Mouse (Mus musculus) ovary, postnatal 36 days (tissue): ENCODE measurements around the gene Defb21.

Source experiments
- DNase-seq: peaks from one replicate; pipeline ENCODE4 v3.0.0; 2022; ENCODE audit warnings: low spot score, mixed read lengths

The Defb21 gene

GRCm38 (mm10) chr2:152572114-152572794, at the start of gene Defb21:
TSS of gene Defb21 (plus strand) at chr2:152572744.
- DNase-seq, result no peak

GRCm38 (mm10) chr2:152539944-152540710, 32.4 kb upstream of the Defb21 start, which contains the start of gene Defb29:
TSS of gene Defb29 (minus strand) at chr2:152540098.
- no peak for DNase-seq

GRCm38 (mm10) chr2:152541979-152542378, 30.6 kb upstream of the Defb21 start:
- DNase-seq, result no peak

GRCm38 (mm10) chr2:152542897-152543296, 29.6 kb upstream of the Defb21 start:
- no peak for DNase-seq

GRCm38 (mm10) chr2:152543478-152543877, 29.1 kb upstream of the Defb21 start:
- no peak for DNase-seq

- peak; percentile 67 for DNase-seq
Observed at GRCm38 (mm10) chr2:152544691-152545090, 27.9 kb upstream of the Defb21 start.

GRCm38 (mm10) chr2:152548124-152548523, 24.4 kb upstream of the Defb21 start:
- no peak for DNase-seq

GRCm38 (mm10) chr2:152553774-152554423, 18.6 kb upstream of the Defb21 start:
- DNase-seq, result peak; percentile 60

- no peak for DNase-seq
Observed at GRCm38 (mm10) chr2:152556655-152557054, 15.9 kb upstream of the Defb21 start.

- DNase-seq, result no peak
Observed at GRCm38 (mm10) chr2:152569038-152569437, 3.5 kb upstream of the Defb21 start, which contains the start of gene Gm17416. TSS of gene Gm17416 (plus strand) at chr2:152569338.

GRCm38 (mm10) chr2:152569881-152570280, 2.7 kb upstream of the Defb21 start:
- no peak for DNase-seq

- no peak for DNase-seq
Observed at GRCm38 (mm10) chr2:152570313-152570712, 2.2 kb upstream of the Defb21 start.

- no peak for DNase-seq
Observed at GRCm38 (mm10) chr2:152573484-152573883, 940 bp downstream of the Defb21 start.

- DNase-seq, result peak; percentile 41
Observed at GRCm38 (mm10) chr2:152580107-152580506, 7.6 kb downstream of the Defb21 start, which contains the start of gene Defb19. TSS of gene Defb19 (minus strand) at chr2:152580312.

GRCm38 (mm10) chr2:152580612-152581011, 8.1 kb downstream of the Defb21 start:
- DNase-seq, result peak; percentile 25

- no peak for DNase-seq
Observed at GRCm38 (mm10) chr2:152586926-152587560, 14.5 kb downstream of the Defb21 start.

GRCm38 (mm10) chr2:152588450-152588849, 15.9 kb downstream of the Defb21 start:
- no peak for DNase-seq

GRCm38 (mm10) chr2:152589021-152589420, 16.5 kb downstream of the Defb21 start:
- DNase-seq, result no peak

GRCm38 (mm10) chr2:152599299-152599698, 26.8 kb downstream of the Defb21 start, which contains the start of gene Defb45:
TSS of gene Defb45 (minus strand) at chr2:152599399.
- DNase-seq, result no peak

- no peak for DNase-seq
Observed at GRCm38 (mm10) chr2:152600076-152600475, 27.5 kb downstream of the Defb21 start.

GRCm38 (mm10) chr2:152601275-152601960, 28.9 kb downstream of the Defb21 start:
- no peak for DNase-seq
